Mouse (Mus musculus): ENCODE results near the gene Fam213a. TPM values are rescaled to one million over a fixed set of nuclear protein-coding genes. Genes with fewer than 3 reads are reported as not detected.
A peak's percentile ranks its signal among the peaks of the same experiment; 100 is the strongest.

Fam213a gene
- polyA plus RNA-seq, 1 experiment from 2014 or later = 51.6 TPM

DNA sequence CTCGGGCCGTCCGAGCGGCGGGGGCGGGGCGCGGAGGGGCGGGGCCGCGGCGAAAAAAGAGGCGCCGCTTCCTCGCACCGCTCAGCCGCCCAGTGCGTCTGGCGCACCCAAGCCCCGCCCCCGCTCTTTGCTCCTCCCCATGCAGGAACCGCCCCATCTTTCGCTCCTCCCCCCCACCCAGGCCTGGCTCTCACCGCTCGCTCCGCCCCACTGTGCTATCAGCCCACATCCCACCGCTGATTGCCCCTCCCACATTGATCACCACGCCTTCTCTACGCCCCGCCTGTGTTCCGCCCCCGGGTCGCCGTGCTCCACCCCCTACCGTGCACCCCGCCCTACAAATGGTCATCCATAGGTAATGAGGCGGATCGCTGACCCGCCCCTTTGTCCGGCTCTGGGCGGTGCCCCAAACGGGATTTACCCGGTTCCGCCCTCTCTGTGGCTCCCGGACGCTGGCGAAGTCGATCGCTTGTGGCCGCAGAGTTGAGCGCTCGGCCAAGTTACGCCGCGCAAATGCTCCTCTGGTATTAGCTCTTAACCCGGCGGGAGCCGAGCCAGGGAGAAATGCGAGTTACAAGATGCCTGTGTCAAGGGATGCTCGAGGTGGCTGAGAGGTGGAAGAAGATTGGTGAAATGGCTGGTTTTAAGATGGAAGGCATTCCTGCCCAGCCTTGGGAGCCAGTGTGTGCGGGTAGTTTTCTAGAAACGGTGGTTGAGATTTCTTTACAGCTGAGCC is 46.6 kb downstream of the Fam213a start:
- Histone ChIP-seq H3K9ac (peak overlapping the region; percentile 86), H3K4me2 (replicated peaks) (peak overlapping the region; percentile 63), H3K36me3 (no peaks in the 10 kb centered on the region), H3K9me3 (no peaks in the 10 kb centered on the region), H3K4me3 (replicated peaks) (peak overlapping the region; percentile 76), H3K27ac (peak overlapping the region; percentile 66), H3K4me1 (replicated peaks) (peaks cover 33% of the 10 kb centered on the region), H3K27me3 (replicated peaks) (no peaks in the 10 kb centered on the region)
- WGBS = under 1% methylated on average over 49 of the region's 62 CpGs
- ATAC-seq = peak; percentile 94

DNA sequence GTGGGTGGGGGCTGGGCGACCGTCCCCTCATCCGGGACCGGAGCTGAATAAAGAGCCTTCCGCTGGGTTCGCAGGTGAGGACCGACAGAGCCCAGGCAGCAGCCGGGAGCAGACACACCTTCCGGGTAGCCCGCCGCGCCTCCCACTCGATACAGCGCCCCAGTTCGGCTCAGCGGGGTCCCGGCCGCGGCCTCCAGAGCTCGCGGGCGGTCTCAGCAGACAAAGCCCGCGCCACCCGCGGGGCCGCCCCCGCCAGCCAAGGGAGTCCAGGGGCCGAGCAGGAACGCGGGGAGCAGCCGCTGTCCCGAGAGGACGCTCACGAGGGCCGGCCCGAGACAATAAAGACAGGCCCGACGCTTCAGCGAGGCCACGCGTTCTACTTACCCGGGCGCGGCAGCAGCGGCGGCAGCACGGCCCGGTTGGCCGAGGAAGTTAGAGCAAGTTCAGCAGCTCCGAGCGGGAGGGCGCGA is 47.2 kb downstream of the Fam213a start, which contains the start of gene Tspan14:
Gene Tspan14, minus strand, starts transcription at position 416 of the 470 bp plus-strand sequence.
- under 1% methylated on average over 51 of the region's 54 CpGs for WGBS
- no peaks in the 10 kb centered on the region for H3K9me3 ChIP-seq
- H3K36me3 ChIP-seq = no peaks in the 10 kb centered on the region
- H3K27me3 ChIP-seq (replicated peaks) = no peaks in the 10 kb centered on the region
- H3K4me1 ChIP-seq (replicated peaks) = peaks cover 33% of the 10 kb centered on the region
- H3K9ac ChIP-seq = peak within 1 kb of the TSS; percentile 86
- ATAC-seq = peak; percentile 68
- peak within 1 kb of the TSS; percentile 63 for H3K4me2 ChIP-seq (replicated peaks)
- peak within 1 kb of the TSS; percentile 76 for H3K4me3 ChIP-seq (replicated peaks)
- H3K27ac ChIP-seq = peak within 1 kb of the TSS; percentile 93

DNA sequence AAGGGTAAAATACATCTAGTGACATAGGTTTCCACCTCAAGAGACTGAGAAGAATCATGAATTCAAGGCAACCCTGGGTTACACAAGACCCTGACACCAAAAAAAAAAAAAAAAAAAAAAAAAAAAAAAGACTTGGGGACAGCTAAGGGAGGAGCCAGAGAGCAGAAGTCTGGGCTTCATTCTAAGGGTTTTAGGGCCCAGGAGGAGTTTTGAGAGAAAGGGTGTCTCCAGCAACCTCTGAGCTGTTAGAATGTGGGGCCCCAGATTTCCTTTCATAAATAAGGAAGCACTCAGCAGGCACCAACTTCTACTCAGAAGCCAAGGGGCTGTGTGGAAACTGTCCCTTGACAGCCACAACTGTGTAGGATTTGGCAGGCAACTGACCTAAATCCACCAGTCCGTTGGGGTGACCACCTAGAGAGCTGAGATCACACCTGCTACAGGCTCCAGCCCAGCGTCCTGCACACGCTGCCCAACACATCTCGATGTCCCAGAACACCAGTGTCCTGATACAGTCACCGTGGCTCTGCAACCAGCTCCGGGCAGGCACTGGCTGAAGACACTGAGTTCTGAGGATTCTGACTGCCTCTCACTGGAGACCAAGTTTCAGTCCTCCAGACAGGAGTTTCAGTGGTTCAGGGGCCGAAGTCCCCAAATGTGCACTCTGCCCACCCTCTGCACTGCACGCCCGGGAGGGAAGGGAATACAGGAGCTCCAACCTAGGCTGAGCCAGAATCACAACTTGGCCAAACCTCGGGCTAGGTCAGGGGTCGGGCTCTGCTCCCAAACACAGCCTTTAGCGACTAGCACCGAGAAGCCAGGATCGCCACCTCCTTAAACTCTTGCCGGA is 47.9 kb downstream of the Fam213a start:
- Histone ChIP-seq H3K36me3 (no peaks in the 10 kb centered on the region), H3K27me3 (replicated peaks) (no peaks in the 10 kb centered on the region), H3K4me3 (replicated peaks) (peak overlapping the region; percentile 76), H3K4me2 (replicated peaks) (peak overlapping the region; percentile 63), H3K9me3 (no peaks in the 10 kb centered on the region), H3K4me1 (replicated peaks) (peaks cover 33% of the 10 kb centered on the region), H3K9ac (peak overlapping the region; percentile 86), H3K27ac (peak overlapping the region; percentile 93)
- under 1% methylated on average over 15 of the region's 15 CpGs for WGBS
- peak; percentile 24 for ATAC-seq

DNA sequence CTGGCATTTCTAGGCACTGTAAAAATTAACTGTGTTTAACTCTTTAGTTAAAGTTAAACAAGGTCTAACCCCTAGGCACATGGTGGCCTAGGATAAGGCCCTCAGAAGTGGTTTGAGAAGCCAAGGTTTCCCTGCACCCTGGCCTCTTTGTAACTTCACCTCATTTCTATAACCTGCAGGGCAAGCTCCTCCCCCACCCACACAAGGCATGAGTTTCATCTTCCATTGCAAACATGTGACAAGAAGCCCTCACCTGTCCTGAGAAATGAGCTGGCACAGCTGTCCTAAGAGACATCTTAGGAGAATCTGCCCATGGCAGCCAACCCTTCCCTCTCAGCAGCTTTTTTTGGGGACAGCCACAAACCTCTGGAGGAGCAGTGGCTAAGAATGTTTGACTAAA is 48.7 kb downstream of the Fam213a start:
- no peak for ATAC-seq
- peak overlapping the region; percentile 63 for H3K4me2 ChIP-seq (replicated peaks)
- H3K36me3 ChIP-seq = no peaks in the 10 kb centered on the region
- peaks cover 39% of the 10 kb centered on the region for H3K4me1 ChIP-seq (replicated peaks)
- H3K9me3 ChIP-seq = no peaks in the 10 kb centered on the region
- peak overlapping the region; percentile 76; the same call in 1 of the 2 replicates for H3K4me3 ChIP-seq (replicated peaks)
- H3K27me3 ChIP-seq (replicated peaks) = no peaks in the 10 kb centered on the region
- 0 out of 2 replicates have a peak overlapping the region, but pooled peaks have one; percentile 14 for H3K9ac ChIP-seq
- no peak overlapping the region for H3K27ac ChIP-seq

DNA sequence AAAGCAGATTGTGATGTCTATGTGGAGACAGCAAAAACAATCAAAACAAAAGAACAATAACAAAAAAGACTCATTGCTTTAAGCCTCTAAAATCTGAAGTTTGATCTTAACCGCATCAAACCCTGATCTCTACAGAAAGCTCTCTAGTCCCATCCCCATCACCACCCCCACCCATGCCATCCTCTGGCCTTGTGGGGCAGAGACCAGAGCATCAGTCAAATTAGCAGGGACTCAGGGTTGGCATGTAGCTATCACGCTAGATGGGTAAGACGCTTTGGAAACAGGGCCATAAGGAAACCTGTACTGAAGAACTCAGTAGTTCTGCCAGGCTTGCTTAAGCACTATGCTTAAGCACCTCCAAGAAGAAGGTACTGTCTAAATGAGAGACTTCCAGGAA is 49.4 kb downstream of the Fam213a start:
- no peak for ATAC-seq
- no peaks in the 10 kb centered on the region for H3K36me3 ChIP-seq
- H3K4me2 ChIP-seq (replicated peaks) = peak overlapping the region; percentile 63; the same call in 1 of the 2 replicates
- WGBS = 94% methylated on average over 3 of the region's 3 CpGs
- no peak overlapping the region for H3K9ac ChIP-seq
- H3K9me3 ChIP-seq = no peaks in the 10 kb centered on the region
- H3K4me3 ChIP-seq (replicated peaks) = no peak overlapping the region
- H3K27ac ChIP-seq = no peak overlapping the region
- peaks cover 45% of the 10 kb centered on the region for H3K4me1 ChIP-seq (replicated peaks)
- no peaks in the 10 kb centered on the region for H3K27me3 ChIP-seq (replicated peaks)

DNA sequence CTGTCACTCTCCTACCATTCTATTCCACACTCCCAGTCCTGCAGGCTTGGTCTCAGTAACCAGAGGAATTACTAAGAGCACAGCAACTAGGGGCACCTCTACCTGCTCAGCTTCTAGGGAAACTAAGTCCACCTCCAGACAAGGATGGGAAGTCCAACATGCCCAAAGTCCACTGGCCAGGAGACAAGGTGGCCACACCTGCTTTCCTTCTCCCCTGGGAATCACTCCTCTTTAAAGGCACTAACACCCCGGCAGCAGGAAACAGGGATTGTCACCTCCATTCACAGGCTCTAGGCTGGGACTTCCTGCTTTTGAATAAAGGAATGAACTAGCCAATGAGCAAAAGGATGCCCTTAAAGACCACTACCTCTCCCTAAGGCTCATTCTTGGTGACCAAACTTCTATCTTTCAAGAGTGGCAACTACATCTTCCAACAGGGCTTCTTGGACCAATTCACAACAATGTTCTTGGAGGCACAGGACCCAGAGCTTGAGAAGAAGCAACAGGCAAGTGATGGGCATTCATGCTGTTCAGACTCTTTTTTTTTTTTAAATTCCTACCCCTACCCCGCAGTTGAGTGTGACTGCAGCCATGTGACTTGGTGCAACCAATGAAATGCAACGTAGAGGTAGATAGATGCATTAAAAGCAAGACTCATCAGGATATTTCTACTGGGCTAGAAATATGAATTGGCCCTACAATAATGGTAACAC is 49.9 kb downstream of the Fam213a start:
- Histone ChIP-seq H3K36me3 (no peaks in the 10 kb centered on the region), H3K9ac (no peak overlapping the region), H3K4me3 (replicated peaks) (no peak overlapping the region), H3K27ac (no peak overlapping the region), H3K4me2 (replicated peaks) (peak overlapping the region; percentile 63), H3K27me3 (replicated peaks) (no peaks in the 10 kb centered on the region), H3K9me3 (no peaks in the 10 kb centered on the region), H3K4me1 (replicated peaks) (peaks cover 51% of the 10 kb centered on the region)
- no peak for ATAC-seq
- 56% methylated on average over 3 of the region's 3 CpGs for WGBS

DNA sequence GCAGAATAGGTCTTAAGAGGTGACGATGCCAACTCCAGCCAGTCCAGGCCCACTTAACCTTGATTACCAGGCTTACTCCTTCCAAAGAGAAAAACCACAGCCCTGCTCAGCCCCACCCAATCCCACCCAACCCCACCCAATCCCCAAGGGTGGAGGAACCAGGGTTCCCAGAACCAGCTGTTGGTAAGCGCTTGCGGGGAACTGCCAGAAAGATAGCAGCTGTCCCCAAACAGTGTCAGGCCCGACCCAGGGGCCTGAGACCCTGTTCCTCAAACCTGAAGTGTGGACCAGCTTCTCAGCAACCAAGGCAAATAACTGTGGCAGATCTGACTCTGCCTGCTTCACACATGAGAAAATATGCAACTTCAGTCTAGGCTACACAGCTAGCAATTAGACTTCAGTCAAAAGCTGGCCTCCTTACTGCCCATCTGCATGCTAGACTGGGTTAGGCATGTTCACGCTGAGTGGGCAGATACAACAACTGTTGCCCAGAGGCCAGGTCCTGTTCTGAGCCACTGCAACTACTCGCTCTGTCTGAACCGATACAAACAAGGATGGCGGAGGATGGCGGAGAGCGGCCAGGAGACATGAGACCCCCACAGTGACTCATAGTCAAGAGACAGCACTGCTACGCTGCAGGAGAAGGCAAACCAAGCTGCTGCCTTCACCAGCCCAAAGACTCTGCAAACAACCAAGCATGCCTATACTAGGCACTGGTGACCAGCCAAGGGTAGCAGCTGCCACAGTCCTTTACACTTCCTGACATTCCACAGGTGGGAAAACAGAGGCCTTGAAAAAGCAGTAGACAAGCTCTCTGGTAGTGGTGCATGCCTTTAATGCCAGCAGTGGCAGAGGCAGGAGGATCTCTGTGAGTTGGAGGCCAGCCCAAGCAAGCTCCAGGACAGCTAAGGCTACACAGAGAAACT is 51.0 kb downstream of the Fam213a start:
- WGBS = 75% methylated on average over 11 of the region's 11 CpGs
- H3K4me3 ChIP-seq (replicated peaks) = no peak overlapping the region
- no peak for ATAC-seq

DNA sequence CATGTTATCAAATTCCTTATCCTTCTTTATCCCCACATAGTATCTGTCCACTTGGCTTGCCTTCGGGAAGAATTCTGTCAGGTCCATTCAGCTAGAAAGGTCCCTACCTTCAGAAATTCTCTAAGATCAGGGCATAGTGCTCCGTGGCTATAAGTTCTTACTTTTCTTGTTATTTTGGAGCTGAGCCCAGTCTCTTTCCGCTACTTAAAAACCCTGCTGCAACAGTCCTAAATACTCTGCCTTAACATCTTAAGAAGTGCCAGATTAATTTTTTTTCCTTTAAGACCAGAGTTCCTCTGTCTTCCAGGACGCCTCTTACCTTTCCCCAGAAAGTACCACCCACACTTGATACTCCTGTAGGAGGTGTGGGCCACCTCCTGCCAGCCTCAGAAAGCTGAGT is 53.4 kb downstream of the Fam213a start:
- no peak overlapping the region for H3K4me2 ChIP-seq (replicated peaks)
- no peak overlapping the region for H3K9ac ChIP-seq
- WGBS = 39% methylated on average over 4 of the region's 4 CpGs
- H3K9me3 ChIP-seq = no peaks in the 10 kb centered on the region
- H3K27ac ChIP-seq = no peak overlapping the region
- H3K4me3 ChIP-seq (replicated peaks) = no peak overlapping the region
- H3K4me1 ChIP-seq (replicated peaks) = peaks cover 75% of the 10 kb centered on the region
- H3K36me3 ChIP-seq = no peaks in the 10 kb centered on the region
- no peak for ATAC-seq
- no peaks in the 10 kb centered on the region for H3K27me3 ChIP-seq (replicated peaks)

More for the DNA sequence above, 51.0 kb downstream of the Fam213a start:
- no peaks in the 10 kb centered on the region for H3K9me3 ChIP-seq
- H3K27me3 ChIP-seq (replicated peaks) = no peaks in the 10 kb centered on the region
- peak overlapping the region; percentile 63; the same call in 1 of the 2 replicates for H3K4me2 ChIP-seq (replicated peaks)
- H3K27ac ChIP-seq = no peak overlapping the region
- no peaks in the 10 kb centered on the region for H3K36me3 ChIP-seq
- peaks cover 61% of the 10 kb centered on the region for H3K4me1 ChIP-seq (replicated peaks)
- H3K9ac ChIP-seq = no peak overlapping the region

DNA sequence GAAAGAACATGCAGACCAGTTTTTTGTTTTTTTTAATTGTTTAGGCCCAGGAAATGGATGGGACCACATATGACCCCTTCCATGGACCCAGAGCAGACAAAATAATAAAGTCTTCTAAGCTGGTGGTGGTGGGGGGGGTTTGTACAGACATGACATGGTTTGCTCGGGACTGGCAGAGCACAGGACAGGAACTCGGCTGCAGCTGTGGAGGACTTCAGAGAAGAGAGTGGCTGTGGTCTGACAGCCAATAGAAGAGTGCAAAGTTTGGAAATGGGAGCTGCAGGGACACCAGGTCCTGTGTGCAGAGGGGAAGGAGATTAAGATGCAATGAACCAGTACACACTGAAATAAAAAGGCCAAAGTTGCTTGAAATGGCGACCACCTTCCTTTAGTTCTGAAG is 54.0 kb downstream of the Fam213a start:
- no peaks in the 10 kb centered on the region for H3K9me3 ChIP-seq
- H3K4me3 ChIP-seq (replicated peaks) = no peak overlapping the region
- H3K4me2 ChIP-seq (replicated peaks) = peak overlapping the region; percentile 34; the same call in 1 of the 2 replicates
- peak overlapping the region; percentile 76; the same call in 1 of the 2 replicates for H3K27ac ChIP-seq
- H3K4me1 ChIP-seq (replicated peaks) = peaks cover 73% of the 10 kb centered on the region
- H3K9ac ChIP-seq = no peak overlapping the region
- no peak for ATAC-seq
- no peaks in the 10 kb centered on the region for H3K27me3 ChIP-seq (replicated peaks)
- H3K36me3 ChIP-seq = no peaks in the 10 kb centered on the region
- 32% methylated on average over 3 of the region's 3 CpGs for WGBS

DNA sequence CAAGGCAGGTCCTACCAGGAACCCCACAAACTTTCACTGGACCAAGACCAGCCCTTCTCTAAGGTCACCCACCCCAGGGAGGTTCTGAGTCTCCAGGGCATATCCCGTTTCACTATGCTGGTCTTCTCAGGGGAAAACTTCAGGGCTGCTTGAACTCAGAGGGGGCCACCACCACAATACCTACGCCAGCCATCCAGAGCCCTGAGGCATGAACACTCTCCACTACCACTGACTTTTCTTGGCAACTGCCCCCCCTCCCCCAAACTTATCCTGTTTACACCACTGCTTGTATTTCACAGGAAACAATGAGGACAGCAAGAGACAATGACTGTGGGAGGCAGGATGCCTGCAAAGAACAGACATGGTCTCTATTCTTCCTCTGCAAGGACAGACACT is 54.6 kb downstream of the Fam213a start:
- 64% methylated on average over 2 of the region's 2 CpGs for WGBS
- Histone ChIP-seq H3K4me1 (replicated peaks) (peaks cover 68% of the 10 kb centered on the region), H3K36me3 (no peaks in the 10 kb centered on the region), H3K27ac (peak overlapping the region; percentile 76), H3K27me3 (replicated peaks) (no peaks in the 10 kb centered on the region), H3K4me3 (replicated peaks) (no peak overlapping the region), H3K9me3 (no peaks in the 10 kb centered on the region), H3K9ac (no peak overlapping the region), H3K4me2 (replicated peaks) (peak overlapping the region; percentile 34)
- ATAC-seq = no peak; the same call in 1 of the 2 replicates
